Mouse (Mus musculus) left cerebral cortex, adult 11 months (tissue): Measurements from ENCODE around the gene Ndufs7.
"Not testable (repeated sequence)": the region's sequence is repeated elsewhere in the genome, so short reads cannot be mapped to it uniquely, and the experiment has no call there.

Experiments
- DNase-seq: peaks from one replicate; pipeline ENCODE4 v3.0.0; 2022; ENCODE audit warnings: low spot score

Gene Ndufs7

DNA sequence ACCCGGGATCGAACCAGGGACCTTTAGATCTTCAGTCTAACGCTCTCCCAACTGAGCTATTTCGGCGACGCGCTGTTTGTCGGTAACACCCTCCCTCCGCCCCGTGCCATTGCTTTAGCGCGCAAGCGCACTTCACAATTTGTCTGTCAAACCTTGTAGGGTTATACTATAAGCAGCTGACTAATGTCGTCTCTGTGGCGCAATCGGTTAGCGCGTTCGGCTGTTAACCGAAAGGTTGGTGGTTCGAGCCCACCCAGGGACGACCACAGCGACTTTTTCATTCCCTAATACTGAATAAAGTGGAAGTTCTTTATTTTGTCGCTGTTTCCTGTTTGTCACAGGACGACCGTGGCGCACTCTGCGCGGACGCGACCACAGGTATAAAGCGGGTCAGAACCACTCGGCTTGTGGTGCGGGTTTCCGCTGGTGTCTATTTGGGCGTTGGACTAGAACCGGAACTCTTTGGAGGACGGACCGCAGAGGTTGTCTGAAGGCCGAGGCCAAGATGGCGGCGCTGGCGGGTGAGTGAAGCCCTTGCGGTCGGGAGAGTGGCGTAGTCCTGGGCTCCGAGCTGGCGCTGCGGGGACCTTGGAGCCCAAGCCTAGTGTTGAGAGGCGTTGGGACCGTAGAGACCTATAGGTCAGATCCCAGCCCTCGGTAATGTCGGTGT, at the start of gene Ndufs7:
Gene Ndufs7 (plus strand): TSS at position 151 of the 670 bp plus-strand sequence.
- DNase-seq: peak; percentile 93

DNA sequence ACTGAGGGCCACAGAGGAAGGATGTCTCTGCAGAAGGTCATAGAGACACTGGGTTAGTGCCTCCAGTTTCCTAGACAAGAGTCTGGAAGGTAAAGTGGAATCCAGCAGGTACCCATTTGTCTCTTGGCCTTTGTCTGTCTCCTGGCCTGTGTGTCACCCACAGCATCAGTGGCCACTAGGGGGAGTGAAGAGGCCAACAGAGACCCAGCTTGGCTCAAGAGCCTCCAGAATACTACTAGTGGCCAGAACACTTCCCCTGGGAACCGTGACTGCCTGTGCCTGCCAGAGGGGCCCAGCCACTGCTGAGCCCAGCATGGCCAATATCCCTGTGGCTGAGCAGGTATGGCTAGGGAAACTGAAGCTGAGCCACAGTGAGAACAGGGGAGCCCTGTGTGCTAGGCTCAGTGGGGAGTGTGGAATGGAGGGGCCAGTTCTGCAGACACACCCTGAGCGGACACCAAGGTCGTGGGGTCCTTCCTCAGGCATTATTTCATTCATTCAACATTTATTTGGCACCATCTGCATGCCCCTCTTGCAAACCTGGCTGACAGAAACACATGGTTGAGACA, 49.4 kb upstream of the Ndufs7 start:
- DNase-seq: peak; percentile 75

DNA sequence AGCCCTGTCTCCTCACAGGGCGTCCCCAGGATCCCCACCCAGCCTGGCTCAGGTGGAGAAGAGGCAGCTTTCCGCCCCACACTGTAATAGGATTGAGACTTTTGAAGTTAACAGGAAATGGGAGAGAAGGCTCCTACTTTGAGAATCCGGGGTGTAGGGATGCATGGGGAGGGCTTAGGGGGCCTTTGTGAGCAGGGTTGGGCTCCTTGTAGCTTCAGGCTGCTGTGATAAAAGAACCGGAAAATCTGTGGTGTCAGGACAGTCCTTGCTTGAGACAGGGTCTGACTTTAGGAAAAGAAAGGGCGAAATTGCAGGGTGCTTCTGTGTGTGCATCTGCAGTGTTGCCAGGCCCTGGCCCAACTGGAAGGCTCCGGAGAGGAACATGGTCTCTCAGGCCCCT, 48.4 kb upstream of the Ndufs7 start:
- DNase-seq: no peak

DNA sequence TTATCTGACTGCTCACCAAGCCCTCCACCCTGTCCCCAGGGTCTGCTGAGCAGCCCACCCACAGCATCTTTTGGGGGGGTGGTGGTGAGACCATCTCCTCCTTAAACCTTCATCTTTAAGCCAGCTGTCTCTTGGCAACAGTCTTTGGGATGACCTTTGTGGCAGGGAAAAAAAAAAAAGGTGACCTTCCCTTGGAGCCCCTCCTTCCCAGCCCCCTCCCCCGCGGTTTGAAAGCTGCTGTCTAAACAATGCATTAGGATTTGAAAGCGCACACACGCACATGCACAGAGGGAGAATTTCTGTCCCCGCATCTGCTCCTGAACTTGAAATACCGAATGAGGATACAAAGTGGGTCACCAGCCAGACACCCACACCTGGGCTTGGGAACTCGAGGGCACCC, 44.9 kb upstream of the Ndufs7 start:
- no peak for DNase-seq

DNA sequence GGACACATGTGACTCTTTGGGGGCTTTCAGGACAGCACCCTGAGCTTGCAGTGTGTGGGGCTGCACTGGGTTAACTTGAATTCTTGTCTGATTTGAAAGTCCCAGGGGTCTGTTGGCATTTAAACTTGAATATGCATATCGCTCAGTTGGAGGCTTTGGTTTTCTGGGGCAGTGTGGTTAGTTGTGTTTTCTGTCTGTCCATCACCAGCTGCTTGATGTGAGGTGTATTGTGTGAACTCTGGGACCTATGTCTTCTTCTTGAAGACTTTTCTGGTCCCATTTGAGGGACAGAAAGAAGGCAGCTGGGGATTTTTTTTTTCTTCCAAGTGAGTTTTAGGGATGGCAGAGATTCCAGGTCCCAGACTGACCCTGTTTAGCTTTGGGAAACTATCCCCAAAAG, 41.7 kb upstream of the Ndufs7 start:
- no peak for DNase-seq

DNA sequence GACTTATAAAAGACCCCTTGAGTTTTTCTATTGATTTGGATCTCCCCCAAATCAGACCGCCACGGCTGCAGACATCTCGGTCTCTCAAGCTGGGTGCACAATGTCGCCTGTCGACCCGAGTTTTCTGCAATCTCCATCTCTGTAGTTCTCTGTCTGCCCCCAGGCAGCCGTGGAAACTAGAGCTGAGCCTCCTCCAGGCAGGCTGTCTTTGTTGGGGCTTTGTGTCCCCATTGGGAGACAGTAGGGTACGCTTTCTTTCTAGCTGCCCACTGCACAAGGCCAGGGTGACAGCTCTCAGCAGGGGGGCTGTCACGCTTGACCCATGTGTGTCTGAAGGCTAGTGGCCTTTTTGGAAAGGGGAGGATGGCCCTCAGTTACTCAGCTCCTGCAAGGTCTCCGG, 41.2 kb upstream of the Ndufs7 start:
- DNase-seq: no peak

DNA sequence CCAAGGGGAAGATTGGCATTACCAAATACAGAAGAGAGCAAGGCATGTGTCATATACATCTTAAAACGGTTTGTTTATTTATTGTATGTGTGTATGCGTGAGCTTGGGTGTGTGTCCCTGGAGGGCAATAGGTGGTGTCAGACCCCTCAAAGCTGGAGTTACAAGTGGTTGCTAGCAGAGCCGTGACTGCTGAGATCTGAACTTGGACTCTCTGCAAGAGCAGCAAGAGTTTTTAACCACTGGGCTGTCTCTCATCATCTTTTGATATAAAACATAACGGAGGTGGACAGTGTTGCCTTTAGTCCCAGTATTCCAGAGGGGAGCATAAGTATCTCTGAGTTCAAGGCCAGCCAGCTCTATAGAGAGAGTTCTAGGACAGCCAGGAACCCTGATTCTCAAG, 40.7 kb upstream of the Ndufs7 start:
- no peak for DNase-seq

DNA sequence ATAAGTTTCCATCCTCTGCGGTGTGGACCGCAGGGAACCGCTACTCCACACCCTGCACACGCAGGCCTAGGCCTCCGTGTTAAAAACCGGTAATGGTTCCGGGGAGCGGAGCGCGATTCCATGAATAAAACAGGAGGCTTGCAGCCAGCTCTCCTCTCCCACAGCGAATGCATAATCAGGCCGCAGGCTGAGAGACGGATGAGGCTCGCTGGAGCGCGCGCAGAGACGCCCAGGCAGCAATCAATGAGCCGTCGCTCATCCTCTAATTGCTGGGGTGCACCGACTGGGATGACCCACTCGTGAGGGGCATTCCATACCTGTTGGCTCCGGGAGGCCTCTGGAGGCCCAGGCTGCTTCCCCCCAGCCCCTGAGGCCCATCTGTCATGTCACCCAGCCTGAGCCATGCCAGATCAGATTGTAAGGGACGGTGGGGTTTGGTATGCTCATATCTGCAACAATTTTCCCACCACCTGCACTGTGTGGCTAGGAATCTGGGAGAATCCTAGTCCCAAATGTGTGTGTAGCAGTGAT, 40.0 kb upstream of the Ndufs7 start:
- no peak for DNase-seq

DNA sequence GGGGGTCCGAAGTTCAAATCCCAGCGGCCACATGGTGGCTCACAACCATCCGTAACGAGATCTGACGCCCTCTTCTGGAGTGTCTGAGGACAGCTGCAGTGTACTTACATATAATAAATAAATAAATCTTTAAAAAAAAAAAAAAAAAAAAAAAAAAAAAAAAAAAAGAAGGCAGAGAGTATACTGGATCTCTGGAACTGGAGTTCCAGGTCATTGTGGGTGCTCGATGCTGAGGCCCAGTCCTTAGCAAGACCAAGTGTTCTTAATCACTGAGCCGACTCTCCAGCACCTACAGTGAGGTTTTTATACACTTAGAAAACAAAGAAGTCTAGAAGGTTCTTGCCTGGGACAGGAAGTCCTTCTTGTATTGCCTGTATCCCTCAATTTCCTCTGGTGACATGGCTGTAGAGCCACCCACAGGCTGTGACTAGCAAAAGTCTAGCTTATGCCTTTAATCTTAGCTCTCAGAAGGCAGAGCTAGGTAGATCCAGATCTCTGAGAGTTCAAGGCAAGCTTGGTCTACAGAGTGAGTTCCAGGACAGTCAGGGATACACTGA, 37.3 kb upstream of the Ndufs7 start:
- not testable (repeated sequence) for DNase-seq

DNA sequence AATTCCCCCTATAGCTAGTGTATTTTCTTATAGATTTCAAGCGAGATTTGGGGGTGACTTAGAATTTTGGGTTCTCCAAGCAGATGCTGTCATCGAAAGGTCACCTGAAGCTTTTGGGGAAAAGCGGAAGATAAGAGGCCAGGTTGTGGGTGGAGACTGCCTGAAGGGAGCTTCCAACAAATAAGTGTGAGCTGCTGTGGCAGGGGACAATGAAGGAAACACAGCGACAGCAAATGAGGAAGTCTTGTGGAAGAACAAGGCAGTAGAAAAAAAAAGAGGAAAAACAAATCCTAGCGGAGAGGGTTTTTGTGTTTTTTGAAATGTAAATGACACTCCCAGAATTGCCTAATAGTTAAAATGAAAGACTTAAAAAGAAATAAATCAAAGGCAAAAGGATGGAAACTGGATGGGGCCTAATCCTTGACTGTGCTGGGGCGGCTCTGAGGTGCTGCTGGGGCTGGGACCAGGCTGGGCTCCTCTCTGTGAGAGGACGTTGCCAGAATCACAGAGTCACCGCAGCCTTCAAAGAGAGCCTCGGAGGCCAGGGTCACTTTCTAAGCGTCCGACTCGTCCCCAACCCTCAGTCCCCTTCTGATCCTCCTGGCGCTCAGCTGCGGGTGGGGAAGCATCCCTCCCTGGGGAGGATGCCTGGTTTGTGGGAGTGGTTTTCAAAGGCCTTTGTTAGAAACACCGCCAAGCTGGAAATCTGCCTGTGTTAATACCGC, 33.7 kb upstream of the Ndufs7 start:
- no peak for DNase-seq

DNA sequence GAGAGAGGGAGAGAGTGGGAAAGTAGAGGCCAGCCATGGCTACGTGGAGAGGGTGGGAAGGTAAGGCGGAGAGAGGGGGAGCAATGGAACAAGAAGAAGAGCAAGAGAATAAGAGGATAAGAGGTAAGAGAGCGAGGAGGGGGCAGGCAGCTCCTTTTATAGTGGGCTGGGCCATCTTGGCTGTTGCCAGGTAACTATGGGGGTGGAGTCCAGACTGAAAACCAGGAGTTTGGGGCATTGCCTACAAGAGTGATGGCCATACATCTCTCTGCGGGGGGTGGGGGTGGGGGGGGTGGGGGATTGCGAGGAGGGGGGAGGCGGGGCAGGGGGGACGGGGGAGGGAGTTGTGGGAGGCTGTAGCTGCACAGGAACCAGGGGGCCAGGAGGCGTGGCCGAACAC, 28.2 kb upstream of the Ndufs7 start:
- DNase-seq: no peak

DNA sequence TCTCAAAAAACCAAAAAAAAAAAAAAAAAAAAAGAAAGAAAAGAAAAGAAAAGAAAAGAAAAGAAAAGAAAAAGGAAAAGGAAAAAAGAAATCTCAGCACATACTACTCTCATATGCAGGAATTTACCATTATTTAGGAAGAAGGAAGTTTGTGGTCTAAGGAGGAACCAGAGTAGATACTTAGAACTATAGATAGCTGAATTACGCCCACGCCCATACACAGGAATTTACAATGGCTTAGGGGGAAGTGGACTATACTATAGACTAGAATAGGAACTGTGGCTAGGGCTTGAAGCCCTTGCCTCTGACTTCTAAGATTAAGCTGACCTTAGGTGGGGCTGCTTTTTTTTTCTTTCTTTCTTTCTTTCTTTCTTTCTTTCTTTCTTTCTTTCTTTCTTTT, 25.8 kb upstream of the Ndufs7 start:
- DNase-seq: not testable (repeated sequence)

DNA sequence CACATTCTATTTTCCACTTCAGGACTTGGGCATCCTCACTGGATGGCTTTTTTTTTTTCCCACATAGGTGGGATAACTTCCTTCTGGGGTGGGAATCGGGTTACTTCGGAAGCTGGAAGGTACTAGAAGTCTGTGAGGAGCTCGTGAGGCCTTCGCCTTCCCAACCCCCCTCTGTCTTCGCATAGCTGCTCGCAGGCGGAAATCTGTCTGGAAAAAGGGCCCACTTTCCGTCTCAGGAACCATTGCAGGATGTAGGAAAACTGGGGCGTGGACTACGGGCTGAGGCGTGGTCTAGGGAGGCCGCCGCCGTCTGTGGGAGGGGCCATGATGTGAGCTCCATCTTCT, 22.9 kb upstream of the Ndufs7 start:
- no peak for DNase-seq

DNA sequence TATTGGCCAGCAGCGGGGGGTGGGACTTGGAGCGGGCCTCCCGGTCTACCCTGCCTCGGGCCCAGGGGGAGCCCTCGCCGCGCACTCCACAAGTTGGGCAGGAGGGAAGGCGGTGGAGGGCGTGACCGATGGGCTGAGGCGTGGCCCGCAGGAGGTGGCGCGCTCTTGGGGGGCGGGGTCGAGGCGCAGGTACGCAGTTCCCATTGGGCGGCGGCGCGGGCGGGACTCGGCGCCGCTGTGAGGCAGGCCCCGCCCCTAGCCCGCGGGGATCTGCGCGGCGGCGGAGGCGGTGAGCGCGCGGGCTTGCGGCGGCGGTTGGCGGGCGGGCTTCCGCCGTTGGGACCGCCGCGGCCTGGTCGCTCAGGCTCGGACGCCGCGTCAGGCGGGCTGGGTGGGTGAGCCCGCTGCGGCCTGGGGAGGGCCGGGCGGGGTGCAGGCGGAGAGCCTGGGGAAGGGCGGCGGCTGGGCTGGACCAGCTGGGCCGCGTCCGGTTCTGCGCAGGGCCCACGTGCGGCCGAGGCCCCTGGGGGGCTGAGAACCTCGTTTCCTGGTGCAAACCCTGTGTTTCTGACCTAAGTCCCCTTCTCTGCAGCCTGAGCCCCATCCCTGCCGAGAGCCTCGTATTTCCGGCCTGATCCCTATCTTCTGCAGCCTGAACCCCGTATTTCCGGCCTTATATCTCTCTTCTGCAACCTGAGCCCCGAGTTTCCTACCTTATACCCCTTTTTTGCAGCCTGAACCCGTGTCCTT, 22.3 kb upstream of the Ndufs7 start, which contains the start of gene Mum1:
Gene Mum1 (plus strand): TSS at position 19 of the 750 bp plus-strand sequence.
- peak; percentile 99 for DNase-seq

DNA sequence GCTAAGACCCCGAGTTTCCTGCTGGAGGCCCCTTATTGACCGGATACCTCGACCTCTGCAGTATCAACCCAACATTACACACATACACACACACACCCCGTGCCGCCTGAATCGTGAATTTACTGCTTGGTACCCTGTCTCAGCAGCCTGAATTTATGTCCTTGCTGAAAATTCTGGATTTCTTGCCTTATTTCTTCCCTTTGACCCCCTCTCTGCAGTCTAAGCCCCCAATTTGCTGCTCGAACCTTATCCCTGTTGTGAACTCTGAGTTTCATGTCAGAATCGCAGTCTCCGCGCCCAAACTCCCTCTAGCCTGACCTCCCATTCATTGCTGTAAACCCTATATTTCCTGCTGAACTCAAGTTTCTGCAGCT, 21.8 kb upstream of the Ndufs7 start:
- no peak for DNase-seq

DNA sequence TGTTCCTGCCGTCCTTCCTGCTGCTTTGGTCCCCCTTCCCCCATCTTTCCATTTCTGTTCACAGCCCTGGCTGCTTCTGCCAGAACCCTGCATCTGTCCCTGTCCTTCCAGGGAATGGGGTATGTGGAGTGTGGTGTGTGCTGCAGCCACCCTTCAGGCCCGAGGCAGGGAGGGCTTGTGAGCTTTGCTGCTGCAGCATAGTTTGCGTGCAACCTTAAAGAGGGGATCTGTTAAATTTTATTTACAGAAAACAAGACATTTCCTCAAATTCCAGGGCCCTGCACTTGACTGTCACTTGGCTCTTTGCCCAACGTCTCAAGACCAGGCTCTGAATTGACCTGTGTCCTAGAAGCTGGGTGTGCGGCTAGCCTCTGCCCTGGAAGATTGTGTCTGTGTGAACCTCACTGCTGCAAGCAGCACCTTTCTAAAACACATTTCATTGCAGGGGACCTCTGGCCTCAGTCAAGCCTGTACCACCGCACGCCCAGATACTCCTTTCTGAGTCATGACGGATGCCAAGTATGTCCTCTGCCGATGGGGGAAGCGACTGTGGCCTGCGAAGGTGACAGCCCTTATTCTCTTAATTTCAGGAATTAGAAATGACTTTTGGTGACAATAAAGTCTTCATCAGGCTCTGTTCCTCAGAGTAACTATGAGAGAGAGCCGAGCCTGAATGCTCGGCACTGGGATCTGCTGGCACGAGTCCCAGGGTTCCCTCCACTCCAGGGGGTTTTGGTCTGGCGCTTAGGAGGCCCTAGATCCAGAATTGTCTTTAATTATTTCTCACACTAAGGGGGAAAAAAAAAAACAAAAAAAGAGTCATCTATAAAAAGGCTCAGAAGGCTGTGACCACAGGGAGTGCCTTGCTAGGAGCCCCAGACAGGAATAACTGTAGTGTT, 20.8 kb upstream of the Ndufs7 start:
- no peak for DNase-seq

DNA sequence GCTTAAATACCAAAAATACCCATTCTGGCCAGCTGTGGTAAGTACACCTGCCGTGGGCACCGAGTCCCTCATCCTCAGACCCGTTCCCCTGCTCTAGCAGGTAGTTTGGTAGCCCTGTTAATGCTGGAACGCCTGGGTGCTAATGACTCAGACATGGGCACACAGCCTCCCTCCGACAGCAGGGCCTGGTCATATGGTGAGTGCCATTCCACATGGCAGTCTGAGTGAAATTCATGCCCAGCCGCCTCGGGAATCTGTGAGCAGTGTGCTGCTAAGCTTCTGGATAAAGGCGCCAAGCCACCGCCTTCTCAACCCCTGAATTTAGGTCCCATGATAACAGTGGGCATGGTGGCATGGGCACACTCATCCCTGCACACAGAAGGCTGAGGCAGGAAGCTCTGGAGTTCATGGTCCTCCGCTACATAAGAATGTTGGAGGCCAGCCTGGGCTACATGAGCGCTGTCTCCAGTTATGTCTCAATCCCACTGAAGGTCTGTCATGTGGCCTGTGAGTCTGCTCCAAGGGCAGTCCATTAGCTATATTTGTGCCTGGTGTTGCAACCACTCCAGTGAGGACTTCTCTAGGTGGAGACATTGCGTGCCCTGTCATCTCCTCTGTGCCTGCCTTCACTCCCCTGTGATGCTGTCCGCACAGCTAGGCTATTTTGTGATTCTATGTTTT, 12.6 kb upstream of the Ndufs7 start:
- no peak for DNase-seq

DNA sequence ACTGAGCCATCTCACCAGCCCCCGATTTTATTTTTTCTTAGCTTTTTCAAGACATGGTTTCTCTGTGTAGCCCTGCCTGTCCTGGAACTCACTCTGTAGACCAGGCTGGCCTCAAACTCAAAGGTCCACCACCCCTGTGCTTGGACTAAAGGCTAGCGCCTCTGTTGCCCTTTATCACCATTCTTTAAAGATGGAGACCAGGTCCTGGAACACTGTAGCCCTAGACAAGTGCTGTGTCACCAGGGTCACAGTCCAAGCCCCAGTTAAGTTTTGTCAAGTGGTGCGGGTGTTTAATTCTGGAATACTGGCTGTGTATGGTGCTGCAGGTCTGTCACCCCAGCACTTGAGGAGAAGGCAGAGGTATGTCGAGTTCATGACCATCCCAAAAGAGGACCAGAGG, 11.9 kb upstream of the Ndufs7 start:
- DNase-seq: no peak

DNA sequence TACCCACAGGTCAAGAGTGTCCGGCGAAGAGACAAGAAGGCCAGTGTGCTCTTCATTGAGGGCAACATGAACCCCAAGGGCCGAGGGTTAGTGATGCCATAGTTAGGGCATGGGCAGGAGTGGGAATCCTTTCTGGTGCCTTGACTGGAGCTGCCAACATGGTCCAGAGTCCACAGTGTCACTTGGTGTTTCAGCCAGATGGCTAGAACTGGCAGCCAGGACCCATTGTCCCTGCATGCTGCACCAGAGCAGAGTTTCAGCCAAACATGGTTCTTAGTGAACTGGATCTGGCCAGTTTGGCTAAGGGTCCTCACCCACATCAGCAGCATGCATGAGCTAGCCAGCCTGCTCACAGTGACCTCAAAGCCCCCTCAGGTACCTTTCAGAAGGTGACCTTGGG, 10.6 kb upstream of the Ndufs7 start:
- no peak for DNase-seq

DNA sequence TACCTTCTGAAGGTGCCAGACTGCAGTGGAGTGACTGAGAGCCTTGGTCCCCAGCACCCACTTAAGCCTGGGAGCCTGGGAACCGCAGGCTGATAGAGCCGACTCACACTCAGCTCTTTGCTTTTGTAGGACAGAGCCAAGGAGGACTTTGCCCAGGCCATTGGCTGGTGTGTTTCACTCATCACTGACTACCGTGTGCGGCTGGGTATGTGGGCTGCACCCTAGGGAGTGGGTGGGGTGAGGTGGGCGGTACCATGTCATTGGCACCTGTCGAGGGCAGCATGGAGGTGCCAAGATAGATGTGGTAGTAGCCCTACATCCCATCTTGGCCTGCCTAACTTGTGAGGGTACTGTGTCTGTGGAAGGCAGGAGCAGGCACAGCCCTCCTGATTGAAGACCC, 9.1 kb upstream of the Ndufs7 start:
- no peak for DNase-seq

DNA sequence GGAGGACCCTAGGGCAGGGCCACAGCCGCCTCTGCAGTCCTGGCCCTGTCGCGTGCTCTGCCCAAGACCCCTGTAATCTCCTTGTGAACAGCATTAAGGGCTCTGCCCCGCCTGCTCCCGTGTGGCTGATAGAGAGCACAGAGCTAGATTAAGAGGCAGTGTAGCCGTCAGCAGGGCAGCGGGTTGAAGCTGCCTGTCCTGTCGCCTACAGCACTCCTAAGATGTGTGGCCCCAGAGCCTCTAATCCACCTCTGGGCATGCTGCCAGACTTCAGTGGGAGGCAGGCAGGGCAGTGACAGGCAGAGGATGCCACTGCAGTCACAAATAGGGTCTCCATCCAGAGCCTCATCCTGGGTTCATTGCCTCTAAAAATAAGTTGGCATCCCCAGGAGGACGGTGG, 6.8 kb upstream of the Ndufs7 start:
- no peak for DNase-seq
